8 mouse cellular contexts compared by ENCODE assay signal in the genomic region with DNA sequence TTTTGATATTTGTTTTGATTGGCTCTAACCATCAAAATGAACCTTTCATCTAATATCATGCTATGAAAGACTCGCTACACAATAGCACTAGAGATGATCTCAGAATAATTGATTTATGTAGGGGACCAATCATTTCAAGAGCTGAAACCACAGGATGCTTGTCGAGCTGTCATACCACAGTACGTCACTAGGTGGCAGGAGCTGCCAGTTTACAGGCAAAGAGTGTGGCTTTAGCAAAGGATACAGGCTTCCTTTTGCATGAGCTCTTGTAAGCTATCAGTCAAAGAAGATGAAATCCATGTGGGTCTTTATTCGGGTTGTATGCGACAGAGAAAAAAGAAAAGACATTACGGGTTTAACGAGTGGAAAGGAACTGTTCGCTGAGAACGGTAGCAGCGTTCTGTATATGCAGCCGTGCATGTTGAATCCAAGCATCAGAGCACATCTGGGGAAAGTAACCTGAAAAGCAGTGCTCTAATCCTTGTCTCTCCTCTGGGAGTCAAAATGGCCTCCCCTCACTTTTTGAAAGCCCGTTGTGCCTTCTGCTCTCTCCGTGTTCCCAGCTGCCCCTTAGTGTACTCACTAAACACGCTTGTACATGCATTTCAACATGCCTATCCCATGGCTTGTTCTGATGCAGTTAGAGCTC.
A peak's percentile ranks its signal among the peaks of the same experiment; 100 is the strongest.
DNase-seq lines count a peak whose midpoint lies in the region; ATAC-seq and TF ChIP-seq lines count a peak whose summit lies in the region.

No protein-coding gene starts in this region.

- H3K9me3 ChIP-seq in heart, postnatal 0 days (replicated peaks; ENCODE audit: control insufficient read depth, low read length): no peaks in the 10 kb centered on the region
- H3K9me3 ChIP-seq in forebrain, embryonic 16.5 days (ENCODE audit: control insufficient read depth, low read length): no peaks in the 10 kb centered on the region
- no peaks in the 10 kb centered on the region for H3K9me3 ChIP-seq in midbrain, embryonic 15.5 days

- H3K27me3 ChIP-seq in heart, postnatal 0 days (ENCODE audit: control insufficient read depth, insufficient read depth, low read length): no peaks in the 10 kb centered on the region
- H3K27me3 ChIP-seq in forebrain, embryonic 16.5 days (replicated peaks; ENCODE audit: control insufficient read depth, insufficient read depth, low read length): no peaks in the 10 kb centered on the region
- H3K27me3 ChIP-seq in midbrain, embryonic 15.5 days (replicated peaks): no peaks in the 10 kb centered on the region
- no peaks in the 10 kb centered on the region for H3K27me3 ChIP-seq in splenic B cell, adult 2 months (ENCODE audit: control insufficient read depth, insufficient read depth, low read length, poor library complexity, severe bottlenecking)

- no peak overlapping the region for H3K9ac ChIP-seq in heart, postnatal 0 days (replicated peaks; ENCODE audit: low read depth, low read length)
- no peak overlapping the region for H3K9ac ChIP-seq in forebrain, embryonic 16.5 days (replicated peaks; ENCODE audit: low read depth, low read length)
- no peak overlapping the region for H3K9ac ChIP-seq in midbrain, embryonic 15.5 days

- WGBS in heart, postnatal 0 days: 45% methylated on average over 14 of the region's 14 CpGs
- 38% methylated on average over 14 of the region's 14 CpGs for WGBS in forebrain, embryonic 16.5 days
- 40% methylated on average over 14 of the region's 14 CpGs for WGBS in midbrain, embryonic 15.5 days

- H3K27ac ChIP-seq in heart, postnatal 0 days (ENCODE audit: low read depth): no peak overlapping the region
- no peak overlapping the region for H3K27ac ChIP-seq in forebrain, embryonic 16.5 days (ENCODE audit: low read length)
- peak overlapping the region; percentile 66 for H3K27ac ChIP-seq in midbrain, embryonic 15.5 days

- peak; percentile 49 for DNase-seq in heart, postnatal 0 days (ENCODE audit: low spot score)
- DNase-seq in heart, postnatal 25 days (ENCODE audit: low spot score): no peak
- DNase-seq in cerebellum, adult 11-12 months: peak; percentile 59
- peak; percentile 38 for DNase-seq in induced T-regulatory cell, adult 2 months (ENCODE audit: low read depth)
- DNase-seq in left cerebral cortex, postnatal 25 days (ENCODE audit: low spot score in 2 of 2): peak; percentile 86 to 92
- DNase-seq in splenic B cell, adult 2 months (ENCODE audit: low read depth, low spot score): peak; percentile 59

- no peak overlapping the region for H3K4me3 ChIP-seq in heart, postnatal 0 days (ENCODE audit: low read depth, low read length)
- no peak overlapping the region for H3K4me3 ChIP-seq in forebrain, embryonic 16.5 days (replicated peaks; ENCODE audit: low read length)
- no peak overlapping the region for H3K4me3 ChIP-seq in midbrain, embryonic 15.5 days

- no peak for ATAC-seq in heart, postnatal 0 days (ENCODE audit: insufficient read depth, low read depth)
- ATAC-seq in forebrain, embryonic 16.5 days: peak; percentile 86
- peak; percentile 84 for ATAC-seq in midbrain, embryonic 15.5 days (replicated peaks)

- H3K4me1 ChIP-seq in heart, postnatal 0 days (ENCODE audit: control insufficient read depth, insufficient read depth): no peaks in the 10 kb centered on the region
- H3K4me1 ChIP-seq in forebrain, embryonic 16.5 days (replicated peaks; ENCODE audit: control insufficient read depth, insufficient read depth, low read length): 0 out of 2 replicates have a peak, but pooled peaks cover 4% of the 10 kb centered on the region
- H3K4me1 ChIP-seq in midbrain, embryonic 15.5 days: peaks cover 8% of the 10 kb centered on the region

- H3K36me3 ChIP-seq in heart, postnatal 0 days (replicated peaks; ENCODE audit: control insufficient read depth, insufficient read depth, low read length): no peaks in the 10 kb centered on the region
- no peaks in the 10 kb centered on the region for H3K36me3 ChIP-seq in forebrain, embryonic 16.5 days (ENCODE audit: control insufficient read depth, insufficient read depth)
- no peaks in the 10 kb centered on the region for H3K36me3 ChIP-seq in midbrain, embryonic 15.5 days (replicated peaks)
- no peaks in the 10 kb centered on the region for H3K36me3 ChIP-seq in splenic B cell, adult 2 months (ENCODE audit: control insufficient read depth, insufficient read depth, low read length, poor library complexity, severe bottlenecking)

- no peak overlapping the region for H3K4me2 ChIP-seq in heart, postnatal 0 days (ENCODE audit: low read depth, low read length)
- H3K4me2 ChIP-seq in forebrain, embryonic 16.5 days (ENCODE audit: low read length): no peak overlapping the region
- H3K4me2 ChIP-seq in midbrain, embryonic 15.5 days: no peak overlapping the region

- intact Hi-C loops in heart, postnatal 25 days (cut with DNase I): loop anchor here (5.0 kb wide), 1 partner anchor 543 kb away; no protein-coding TSS in a partner anchor
- intact Hi-C loops in left cerebral cortex, postnatal 25 days (cut with DNase I): loop anchor here (5.0 kb wide), 2 partner anchors 543 to 723 kb away; no protein-coding TSS in a partner anchor

- TF ChIP-seq EP300 in heart, postnatal 0 days (IDR thresholded peaks at IDR 0.05; ENCODE audit: low read depth): no peak

- TF ChIP-seq CTCF in heart, postnatal 0 days (IDR thresholded peaks at IDR 0.05; ENCODE audit: low read depth): peak; percentile 91
